Mouse (Mus musculus) cortical plate, adult 2 months (tissue): Measurements from ENCODE around the gene Golt1a.

Experiments used
- CTCF ChIP-seq: fragments of 200-500 bp; IDR thresholded peaks from 2 replicates; pipeline ENCODE4 v1.5.1; 2011; ENCODE audit warnings: mild to moderate bottlenecking, control low read depth, low read length; ENCODE audit not compliant: insufficient read depth; ENCODE audit errors: extremely low read depth
- POLR2A ChIP-seq: fragments of 200-500 bp; IDR thresholded peaks from 2 replicates; pipeline ENCODE4 v1.6.1; 2011; ENCODE audit warnings: mild to moderate bottlenecking, low read length, control low read depth; ENCODE audit not compliant: insufficient read depth; ENCODE audit errors: extremely low read depth

DNA sequence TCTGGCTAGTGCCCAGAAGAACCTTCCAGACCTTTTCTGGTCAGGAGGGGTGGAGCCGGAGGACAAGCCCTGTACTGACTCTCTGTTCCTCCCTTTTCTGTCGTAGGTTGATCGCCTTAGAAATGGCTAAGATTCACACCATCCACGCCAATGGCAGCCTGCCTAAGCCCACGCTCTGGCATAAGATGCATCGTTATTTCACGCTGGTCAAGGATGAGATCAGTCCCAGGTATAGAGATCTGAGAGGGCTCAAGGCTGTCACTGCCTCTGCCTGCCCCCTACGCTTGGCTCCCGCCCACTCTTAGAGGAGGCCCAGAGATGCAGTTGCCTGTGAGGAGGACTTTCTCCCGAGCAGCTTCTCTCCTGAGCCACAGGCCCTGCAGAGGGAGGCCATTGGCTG, 59.0 kb downstream of the Golt1a start:
- TF ChIP-seq CTCF (no peak), POLR2A (no peak)
